Mouse (Mus musculus) MEL (cell line): ENCODE measurements around the gene Extl2. TPM values are rescaled to one million over a fixed set of nuclear protein-coding genes. Genes with fewer than 3 reads are reported as not detected.
A peak's percentile ranks its signal among the peaks of the same experiment; 100 is the strongest.

Experiments used
- DNase-seq: peaks from one replicate; pipeline ENCODE4 v3.0.0; 2011; ENCODE audit warnings: low read depth, low spot score
- H3K27ac ChIP-seq: 2 replicates; pipeline ENCODE4 v1.5.1; 2012; ENCODE audit warnings: low read depth, mild to moderate bottlenecking, control low read depth, low read length, moderate library complexity; ENCODE audit not compliant: control insufficient read depth
- H3K27me3 ChIP-seq, 2 experiments: fragments of 150-350 bp in 1 of 2; sonication (generic) in 1 of 2; 2 replicates each; pipeline ENCODE4 v1.6.1; 2012; ENCODE audit warnings: low read length in 2 of 2, mild to moderate bottlenecking in 2 of 2, improper control_type of control experiment in 1 of 2, moderate library complexity in 1 of 2; ENCODE audit not compliant: insufficient read depth in 2 of 2, control insufficient read depth in 1 of 2
- H3K36me3 ChIP-seq, 2 experiments: 2 replicates each; pipeline ENCODE4 v1.6.1; 2012 to 2014; ENCODE audit warnings: low read length in 2 of 2, improper control_type of control experiment in 1 of 2, inconsistent platforms in 1 of 2, mild to moderate bottlenecking in 1 of 2; ENCODE audit not compliant: insufficient read depth in 2 of 2, control insufficient read depth in 1 of 2
- H3K4me1 ChIP-seq, 2 experiments: fragments of 150-350 bp in 1 of 2; sonication (generic) in 1 of 2; 2 replicates each; pipeline ENCODE4 v1.6.1; 2012; ENCODE audit warnings: low read length in 2 of 2, improper control_type of control experiment in 1 of 2, mild to moderate bottlenecking in 1 of 2; ENCODE audit not compliant: insufficient read depth in 2 of 2, control insufficient read depth in 1 of 2
- H3K4me3 ChIP-seq, 2 experiments: fragments of 150-350 bp in 1 of 2; sonication (generic) in 1 of 2; 2 replicates each; pipeline ENCODE4 v1.5.1; 2012; ENCODE audit warnings: low read depth in 2 of 2, low read length in 2 of 2, mild to moderate bottlenecking in 2 of 2, moderate library complexity in 2 of 2, control low read depth in 1 of 2, improper control_type of control experiment in 1 of 2; ENCODE audit not compliant: control insufficient read depth in 1 of 2, insufficient read depth in 1 of 2
- H3K79me2 ChIP-seq: 2 replicates; pipeline ENCODE4 v1.6.1; 2012; ENCODE audit warnings: mild to moderate bottlenecking, low read length, moderate library complexity; ENCODE audit not compliant: control insufficient read depth, poor library complexity, insufficient read depth
- H3K9ac ChIP-seq: 2 replicates; pipeline ENCODE4 v1.6.1; 2012; ENCODE audit warnings: low read depth, mild to moderate bottlenecking, control low read depth, low read length, moderate library complexity; ENCODE audit not compliant: control insufficient read depth, poor library complexity, severe bottlenecking
- H3K9me3 ChIP-seq: fragments of 150-350 bp; sonication (generic); replicated peaks from 2 replicates; pipeline ENCODE4 v1.6.1; 2012; ENCODE audit warnings: mild to moderate bottlenecking, low read length, improper control_type of control experiment, moderate library complexity; ENCODE audit not compliant: insufficient read depth
- BHLHE40 ChIP-seq: IDR thresholded peaks from 2 replicates; pipeline ENCODE4 v1.6.1; 2012; ENCODE audit warnings: low read depth, mild to moderate bottlenecking, inconsistent platforms, low read length, improper control_type of control experiment, borderline replicate concordance
- CTCF ChIP-seq, 3 experiments: IDR thresholded peaks in 2 of 3; conservative IDR thresholded peaks in 1 of 3; 2 replicates each; pipeline ENCODE4 v1.5.1; 2011 to 2012; ENCODE audit warnings: low read length in 3 of 3, low read depth in 2 of 3, mild to moderate bottlenecking in 2 of 3, improper control_type of control experiment in 1 of 3, inconsistent platforms in 1 of 3, mixed read lengths in 1 of 3, moderate library complexity in 1 of 3; ENCODE audit not compliant: control insufficient read depth in 1 of 3, insufficient read depth in 1 of 3, poor library complexity in 1 of 3, severe bottlenecking in 1 of 3
- E2F4 ChIP-seq: IDR thresholded peaks from 2 replicates; pipeline ENCODE4 v1.6.1; 2011; ENCODE audit warnings: low read depth, low read length, improper control_type of control experiment, borderline replicate concordance
- ELF1 ChIP-seq: IDR thresholded peaks from 2 replicates; pipeline ENCODE4 v1.6.1; 2014; ENCODE audit warnings: low read depth, mild to moderate bottlenecking, inconsistent platforms, low read length, improper control_type of control experiment, moderate library complexity
- ETS1 ChIP-seq: IDR thresholded peaks from 2 replicates; pipeline ENCODE4 v1.6.1; 2012; ENCODE audit warnings: low read depth, mild to moderate bottlenecking, inconsistent platforms, low read length, improper control_type of control experiment, moderate library complexity
- GATA1 ChIP-seq: IDR thresholded peaks from 2 replicates; pipeline ENCODE4 v1.6.1; 2011; ENCODE audit warnings: low read depth, low read length, improper control_type of control experiment
- HCFC1 ChIP-seq: IDR thresholded peaks from 2 replicates; pipeline ENCODE4 v1.6.1; 2012; ENCODE audit warnings: low read depth, mild to moderate bottlenecking, inconsistent platforms, low read length, improper control_type of control experiment, moderate library complexity
- JUND ChIP-seq: IDR thresholded peaks from 2 replicates; pipeline ENCODE4 v1.6.1; 2011; ENCODE audit warnings: low read depth, mild to moderate bottlenecking, improper control_type of control experiment, low read length
- MAFK ChIP-seq: IDR thresholded peaks from 2 replicates; pipeline ENCODE4 v1.6.1; 2011; ENCODE audit warnings: low read depth, mild to moderate bottlenecking, low read length, improper control_type of control experiment, borderline replicate concordance
- MAX ChIP-seq: IDR thresholded peaks from 2 replicates; pipeline ENCODE4 v1.6.1; 2011; ENCODE audit warnings: low read length, improper control_type of control experiment
- MEF2A ChIP-seq: IDR thresholded peaks from 2 replicates; pipeline ENCODE4 v1.6.1; 2014; ENCODE audit warnings: low read depth, mild to moderate bottlenecking, inconsistent platforms, low read length, improper control_type of control experiment; ENCODE audit not compliant: poor library complexity, insufficient replicate concordance, severe bottlenecking; ENCODE audit errors: extremely low read depth
- MXI1 ChIP-seq: IDR thresholded peaks from 2 replicates; pipeline ENCODE4 v1.6.1; 2011; ENCODE audit warnings: mild to moderate bottlenecking, low read depth, low read length, improper control_type of control experiment
- MYB ChIP-seq: IDR thresholded peaks from 2 replicates; pipeline ENCODE4 v1.6.1; 2011; ENCODE audit warnings: mild to moderate bottlenecking, low read depth, low read length, improper control_type of control experiment
- MYC ChIP-seq: IDR thresholded peaks from 2 replicates; pipeline ENCODE4 v1.6.1; 2011; ENCODE audit warnings: low read depth, mild to moderate bottlenecking, low read length, improper control_type of control experiment, moderate library complexity
- NELFE ChIP-seq: IDR thresholded peaks from 2 replicates; pipeline ENCODE4 v1.6.1; 2011; ENCODE audit warnings: low read depth, low read length, improper control_type of control experiment
- NRF1 ChIP-seq: IDR thresholded peaks from 2 replicates; pipeline ENCODE4 v1.6.1; 2014; ENCODE audit warnings: low read depth, mild to moderate bottlenecking, inconsistent platforms, low read length, improper control_type of control experiment, moderate library complexity; ENCODE audit not compliant: poor library complexity, insufficient read depth, severe bottlenecking
- POLR2A ChIP-seq, 2 experiments: IDR thresholded peaks; 2 replicates each; pipeline ENCODE4 v1.6.1; 2011 to 2012; ENCODE audit warnings: low read length in 2 of 2, mild to moderate bottlenecking in 2 of 2, control low read depth in 1 of 2, improper control_type of control experiment in 1 of 2, low read depth in 1 of 2, moderate library complexity in 1 of 2; ENCODE audit not compliant: control insufficient read depth in 1 of 2, insufficient read depth in 1 of 2, poor library complexity in 1 of 2
- POLR2AphosphoS2 ChIP-seq: IDR thresholded peaks from 2 replicates; pipeline ENCODE4 v1.6.1; 2011; ENCODE audit warnings: low read length, improper control_type of control experiment
- RCOR1 ChIP-seq: IDR thresholded peaks from 2 replicates; pipeline ENCODE4 v1.6.1; 2012; ENCODE audit warnings: low read depth, mild to moderate bottlenecking, inconsistent platforms, low read length, improper control_type of control experiment
- SIN3A ChIP-seq: IDR thresholded peaks from 2 replicates; pipeline ENCODE4 v1.6.1; 2012; ENCODE audit warnings: low read length, improper control_type of control experiment, inconsistent platforms
- TAL1 ChIP-seq: IDR thresholded peaks from 2 replicates; pipeline ENCODE4 v1.6.1; 2012; ENCODE audit warnings: mild to moderate bottlenecking, inconsistent platforms, low read length, moderate library complexity, mixed read lengths
- TBP ChIP-seq: IDR thresholded peaks from 2 replicates; pipeline ENCODE4 v1.8.0; 2011; ENCODE audit warnings: low read depth, low read length, improper control_type of control experiment
- USF1 ChIP-seq: IDR thresholded peaks from 2 replicates; pipeline ENCODE4 v1.6.1; 2014; ENCODE audit warnings: low read depth, mild to moderate bottlenecking, inconsistent platforms, low read length, improper control_type of control experiment, moderate library complexity
- ZC3H11A ChIP-seq: IDR thresholded peaks from 2 replicates; pipeline ENCODE4 v1.6.1; 2012; ENCODE audit warnings: low read depth, mild to moderate bottlenecking, inconsistent platforms, low read length, improper control_type of control experiment
- ZKSCAN1 ChIP-seq: IDR thresholded peaks from 2 replicates; pipeline ENCODE4 v1.6.1; 2012; ENCODE audit warnings: low read depth, mild to moderate bottlenecking, inconsistent platforms, low read length, improper control_type of control experiment, moderate library complexity
- ZNF384 ChIP-seq: IDR thresholded peaks from 2 replicates; pipeline ENCODE4 v1.6.1; 2012; ENCODE audit warnings: low read depth, mild to moderate bottlenecking, inconsistent platforms, low read length, improper control_type of control experiment
- polyA plus RNA-seq, 2 experiments: library from polyadenylated mRNA; stranded (reverse) in 1 of 2; unstranded in 1 of 2; fragments of >175 nt in 1 of 2; fragments of >200 nt in 1 of 2; gene quantifications; 2 replicates each; pipeline versions ENCODE4 v1.2.1 to v1.2.4; 2012; ENCODE audit warnings: low replicate concordance in 2 of 2, low read depth in 1 of 2; ENCODE audit not compliant: insufficient read length in 2 of 2, insufficient read depth in 1 of 2, missing spikeins in 1 of 2
- total RNA-seq: library from RNA; depleted of rRNA; stranded (reverse); fragments of 300-350 nt; gene quantifications from 2 replicates; pipeline ENCODE4 v1.2.3, GENCODE M21; 2012; rRNA removed

Extl2 gene
- total RNA-seq (6.6 TPM in 2 replicates), polyA plus RNA-seq (10 to 100 TPM in 1 of 2 experiments, not detected in 1; 10.5 TPM)

GRCm38 (mm10) chr3:116006978-116007940 lies at the start of gene Extl2, which contains the start of gene Slc30a7:
Gene Extl2, plus strand, starts transcription at chr3:116007462.
Gene Slc30a7, minus strand, starts transcription at chr3:116007406.
- Histone ChIP-seq H3K27ac (peak within 1 kb of the TSS; percentile 63), H3K4me3 (peak within 1 kb of the TSS; percentile 67 to 94), H3K9ac (peak within 1 kb of the TSS; percentile 79), H3K27me3 (no peaks in the 10 kb centered on the region), H3K36me3 (peaks cover 4 to 12% of the 10 kb centered on the region in 2 experiments), H3K79me2 (peaks cover 15% of the 10 kb centered on the region), H3K9me3 (no peaks in the 10 kb centered on the region), H3K4me1 (no peaks in the 10 kb centered on the region; a peak in 1 of 4 replicates)
- peak; percentile 86 for DNase-seq
- peak; percentile 71 for TF ChIP-seq MYC
- 0 out of 2 replicates have a peak, but pooled peaks have one; percentile 42 for TF ChIP-seq POLR2AphosphoS2
- peak; percentile 69 for TF ChIP-seq ELF1
- no peak for TF ChIP-seq JUND
- peak; percentile 77 for TF ChIP-seq HCFC1
- no peak for TF ChIP-seq TAL1
- TF ChIP-seq TBP = 0 out of 2 replicates have a peak, but pooled peaks have one; percentile 13
- TF ChIP-seq BHLHE40 = 0 out of 2 replicates have a peak, but pooled peaks have one; percentile 29
- TF ChIP-seq POLR2A (IDR thresholded peaks at IDR 0.05; ENCODE audit: control insufficient read depth in 1 of 2, insufficient read depth in 1 of 2, low read depth in 1 of 2, low read length in 2 of 2, poor library complexity in 1 of 2) = peak; percentile 53 to 69
- peak; percentile 90 for TF ChIP-seq MAX
- peak; percentile 31; the same call in 1 of the 2 replicates for TF ChIP-seq RCOR1
- TF ChIP-seq ETS1 = no peak; the same call in 1 of the 2 replicates
- TF ChIP-seq SIN3A = peak; percentile 15; the same call in 1 of the 2 replicates
- peak; percentile 68 for TF ChIP-seq NELFE
- TF ChIP-seq MXI1 = peak; percentile 80; the same call in 1 of the 2 replicates
- no peak for TF ChIP-seq CTCF (IDR thresholded peaks at IDR 0.05 in 2 of 3, conservative IDR thresholded peaks at IDR 0.05 in 1 of 3; ENCODE audit: control insufficient read depth in 1 of 3, insufficient read depth in 1 of 3, low read depth in 2 of 3, low read length in 3 of 3, poor library complexity in 1 of 3, severe bottlenecking in 1 of 3)
- peak; percentile 64 for TF ChIP-seq USF1

- no peak overlapping the region for H3K27ac ChIP-seq
- TF ChIP-seq ZNF384 = no peak
- TF ChIP-seq SIN3A = no peak
- TF ChIP-seq ZKSCAN1 = no peak
- no peak for TF ChIP-seq E2F4
- no peak for TF ChIP-seq POLR2A (IDR thresholded peaks at IDR 0.05; ENCODE audit: control insufficient read depth in 1 of 2, insufficient read depth in 1 of 2, low read depth in 1 of 2, low read length in 2 of 2, poor library complexity in 1 of 2)
- no peak for TF ChIP-seq ZC3H11A
- no peak for TF ChIP-seq MYB
- no peak for TF ChIP-seq RCOR1
- TF ChIP-seq GATA1 = no peak
- no peak for TF ChIP-seq MAFK
- TF ChIP-seq HCFC1 = no peak
- no peak for TF ChIP-seq NELFE
- TF ChIP-seq MEF2A = no peak
- TF ChIP-seq TBP = no peak
- no peak for TF ChIP-seq NRF1
- no peaks in the 10 kb centered on the region for H3K79me2 ChIP-seq
- no peaks in the 10 kb centered on the region for H3K4me1 ChIP-seq
- H3K9ac ChIP-seq = no peak overlapping the region
- H3K9me3 ChIP-seq = no peaks in the 10 kb centered on the region
- H3K4me3 ChIP-seq = no peak overlapping the region
- H3K27me3 ChIP-seq = no peaks in the 10 kb centered on the region
- H3K36me3 ChIP-seq = peaks cover 0 to 6% of the 10 kb centered on the region in 2 experiments; a peak in 2 of 4 replicates
- no peak for DNase-seq
These were observed 45.8 kb upstream of the Extl2 start for GRCm38 (mm10) chr3:115961311-115962027.
